Mouse (Mus musculus): ENCODE results near the gene Lrrc8c. TPM values are rescaled to one million over a fixed set of nuclear protein-coding genes. Genes with fewer than 3 reads are reported as not detected.

The Lrrc8c gene
- polyA plus RNA-seq, 1 experiment: 69.4 TPM

DNA sequence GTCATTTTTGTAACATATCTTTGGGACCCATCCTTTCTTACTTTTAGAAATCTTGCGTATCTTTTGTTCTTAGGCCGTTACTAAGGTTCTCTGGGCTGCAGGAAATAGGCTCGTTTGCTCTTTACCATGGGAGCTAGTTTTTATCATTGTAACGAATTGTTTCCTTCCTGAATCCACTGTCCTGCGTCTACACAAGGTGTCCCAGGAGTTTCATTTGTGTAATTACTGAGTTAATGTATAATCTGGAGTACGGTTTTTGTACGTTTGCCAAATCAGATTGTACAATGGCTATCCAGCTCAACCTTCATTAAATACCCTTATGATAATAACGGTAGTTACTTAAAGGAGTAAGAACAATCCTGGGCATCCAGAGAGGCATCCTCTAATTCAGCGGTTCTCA, 93.8 kb downstream of the Lrrc8c start:
- Histone ChIP-seq H3K27ac (ENCODE audit: control insufficient read depth, insufficient read depth, low read length) (no peak overlapping the region), H3K4me1 (replicated peaks; ENCODE audit: control insufficient read depth, insufficient read depth, low read length) (peaks cover 27% of the 10 kb centered on the region), H3K27me3 (ENCODE audit: control insufficient read depth, insufficient read depth, low read length) (no peaks in the 10 kb centered on the region), H3K4me3 (ENCODE audit: control insufficient read depth, insufficient read depth, low read length) (no peak overlapping the region), H3K36me3 (ENCODE audit: control insufficient read depth, insufficient read depth, low read length) (peaks cover 19% of the 10 kb centered on the region)
- no peak for DNase-seq
- 86% methylated on average over 9 of the region's 9 CpGs for WGBS
- no peak for TF ChIP-seq CTCF (IDR thresholded peaks at IDR 0.05; ENCODE audit: borderline replicate concordance, control insufficient read depth, extremely low read depth, insufficient read depth, low read length, poor library complexity)
- TF ChIP-seq POLR2A (IDR thresholded peaks at IDR 0.05; ENCODE audit: control insufficient read depth, extremely low read depth, insufficient read depth, low read length, poor library complexity): no peak

DNA sequence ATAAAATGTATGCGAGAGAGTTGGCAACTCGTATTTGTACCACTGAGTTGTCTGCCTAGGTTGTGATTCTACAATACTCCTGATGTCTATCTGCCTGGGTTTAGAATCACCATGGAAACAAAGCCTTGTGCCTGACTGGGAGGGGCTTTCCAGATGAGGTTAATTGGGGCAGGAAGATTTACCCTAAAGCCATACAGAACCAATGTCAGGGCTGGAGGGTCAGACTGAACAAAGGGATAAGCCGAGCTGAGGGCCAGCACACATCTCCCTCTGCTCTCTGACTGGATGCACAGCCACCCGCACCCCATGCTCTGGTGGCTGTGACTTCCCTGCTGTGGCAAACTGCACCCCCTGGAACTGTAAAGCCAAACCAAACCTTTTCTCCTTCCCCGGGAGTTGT, 94.8 kb downstream of the Lrrc8c start:
- Histone ChIP-seq H3K36me3 (ENCODE audit: control insufficient read depth, insufficient read depth, low read length) (peaks cover 10% of the 10 kb centered on the region; the same call in 1 of the 2 replicates), H3K27me3 (ENCODE audit: control insufficient read depth, insufficient read depth, low read length) (no peaks in the 10 kb centered on the region), H3K4me1 (replicated peaks; ENCODE audit: control insufficient read depth, insufficient read depth, low read length) (peaks cover 27% of the 10 kb centered on the region), H3K27ac (ENCODE audit: control insufficient read depth, insufficient read depth, low read length) (peak overlapping the region; percentile 2; the same call in 1 of the 2 replicates), H3K4me3 (ENCODE audit: control insufficient read depth, insufficient read depth, low read length) (no peak overlapping the region)
- 87% methylated on average over 5 of the region's 5 CpGs for WGBS
- no peak for DNase-seq
- TF ChIP-seq POLR2A (IDR thresholded peaks at IDR 0.05; ENCODE audit: control insufficient read depth, extremely low read depth, insufficient read depth, low read length, poor library complexity): no peak
- TF ChIP-seq CTCF (IDR thresholded peaks at IDR 0.05; ENCODE audit: borderline replicate concordance, control insufficient read depth, extremely low read depth, insufficient read depth, low read length, poor library complexity): no peak

DNA sequence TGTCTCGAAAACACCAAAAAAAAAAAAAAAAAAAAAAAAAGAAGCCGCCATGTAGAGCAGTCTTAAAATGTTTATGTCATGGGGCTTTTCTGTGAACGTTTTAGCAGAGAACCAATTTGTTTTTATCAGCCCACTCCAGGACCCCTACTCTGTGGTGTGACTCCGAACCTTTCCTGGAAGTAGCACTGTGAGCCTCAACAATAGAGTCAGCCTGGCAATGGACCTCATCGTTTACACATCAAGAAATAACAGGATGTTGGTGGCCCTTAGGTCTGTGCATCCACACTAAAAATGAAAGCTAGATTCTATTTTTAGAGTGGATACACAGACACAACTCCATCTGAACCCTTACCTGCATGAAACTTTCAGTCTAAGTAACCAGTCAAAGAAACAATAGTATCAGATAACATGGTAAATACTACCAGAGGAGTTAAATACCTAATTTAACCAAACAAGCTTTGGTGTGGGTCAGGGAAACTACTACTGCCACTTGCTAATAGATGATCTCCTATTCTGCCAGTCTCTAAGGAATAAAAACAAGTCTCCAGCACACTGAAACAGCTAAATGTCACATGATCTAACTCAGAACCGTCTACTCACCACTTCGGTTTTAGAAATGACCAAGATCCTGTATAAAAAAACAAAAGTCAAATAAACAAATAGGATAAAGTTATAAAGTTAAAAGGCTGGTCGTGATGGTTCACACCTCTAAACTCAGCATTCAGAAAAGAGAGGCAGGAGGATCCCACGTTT, 95.7 kb downstream of the Lrrc8c start:
- H3K27me3 ChIP-seq (ENCODE audit: control insufficient read depth, insufficient read depth, low read length): no peaks in the 10 kb centered on the region
- 55% methylated on average over 9 of the region's 9 CpGs for WGBS
- H3K36me3 ChIP-seq (ENCODE audit: control insufficient read depth, insufficient read depth, low read length): peaks cover 1% of the 10 kb centered on the region; the same call in 1 of the 2 replicates
- TF ChIP-seq POLR2A (IDR thresholded peaks at IDR 0.05; ENCODE audit: control insufficient read depth, extremely low read depth, insufficient read depth, low read length, poor library complexity) (no peak), CTCF (IDR thresholded peaks at IDR 0.05; ENCODE audit: borderline replicate concordance, control insufficient read depth, extremely low read depth, insufficient read depth, low read length, poor library complexity) (no peak)
- H3K4me3 ChIP-seq (ENCODE audit: control insufficient read depth, insufficient read depth, low read length): no peak overlapping the region
- no peak for DNase-seq
- H3K4me1 ChIP-seq (replicated peaks; ENCODE audit: control insufficient read depth, insufficient read depth, low read length): peaks cover 27% of the 10 kb centered on the region
- peak overlapping the region; percentile 18 for H3K27ac ChIP-seq (ENCODE audit: control insufficient read depth, insufficient read depth, low read length)

DNA sequence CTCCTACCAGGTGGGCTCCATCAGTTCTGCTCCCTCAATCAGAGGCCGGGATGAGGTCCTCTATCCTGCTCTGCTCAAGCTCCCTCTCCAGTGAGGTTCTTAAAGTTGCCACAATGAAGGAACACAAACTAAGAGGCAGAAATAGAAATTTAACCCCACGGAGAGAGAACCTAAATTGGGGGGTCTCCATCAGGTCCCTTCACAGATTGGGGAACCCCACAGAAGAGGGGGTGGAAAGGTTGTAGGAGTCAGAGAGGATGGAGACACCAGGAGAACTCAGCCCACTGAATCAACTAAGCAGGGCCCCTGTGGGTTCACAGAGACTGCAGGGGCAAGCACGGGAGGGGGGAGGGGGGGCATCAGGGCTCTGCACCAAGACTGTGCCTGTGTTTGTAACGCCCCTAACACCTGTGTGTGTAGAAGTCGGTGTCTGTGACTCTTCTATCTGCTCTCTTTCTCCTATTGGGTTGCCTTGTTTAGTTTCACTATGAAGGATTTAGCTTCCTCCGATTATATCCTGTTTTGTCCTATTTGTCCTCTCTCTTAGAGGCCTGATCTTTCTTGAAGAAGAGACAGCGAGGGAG, 96.8 kb downstream of the Lrrc8c start:
- Histone ChIP-seq H3K27me3 (ENCODE audit: control insufficient read depth, insufficient read depth, low read length) (no peaks in the 10 kb centered on the region), H3K4me1 (replicated peaks; ENCODE audit: control insufficient read depth, insufficient read depth, low read length) (peaks cover 27% of the 10 kb centered on the region), H3K4me3 (ENCODE audit: control insufficient read depth, insufficient read depth, low read length) (no peak overlapping the region), H3K36me3 (ENCODE audit: control insufficient read depth, insufficient read depth, low read length) (no peaks in the 10 kb centered on the region), H3K27ac (ENCODE audit: control insufficient read depth, insufficient read depth, low read length) (peak overlapping the region; percentile 96)
- TF ChIP-seq CTCF (IDR thresholded peaks at IDR 0.05; ENCODE audit: borderline replicate concordance, control insufficient read depth, extremely low read depth, insufficient read depth, low read length, poor library complexity): no peak
- TF ChIP-seq POLR2A (IDR thresholded peaks at IDR 0.05; ENCODE audit: control insufficient read depth, extremely low read depth, insufficient read depth, low read length, poor library complexity): no peak
- WGBS: 33% methylated on average over 7 of the region's 7 CpGs
- DNase-seq: peak; percentile 58

DNA sequence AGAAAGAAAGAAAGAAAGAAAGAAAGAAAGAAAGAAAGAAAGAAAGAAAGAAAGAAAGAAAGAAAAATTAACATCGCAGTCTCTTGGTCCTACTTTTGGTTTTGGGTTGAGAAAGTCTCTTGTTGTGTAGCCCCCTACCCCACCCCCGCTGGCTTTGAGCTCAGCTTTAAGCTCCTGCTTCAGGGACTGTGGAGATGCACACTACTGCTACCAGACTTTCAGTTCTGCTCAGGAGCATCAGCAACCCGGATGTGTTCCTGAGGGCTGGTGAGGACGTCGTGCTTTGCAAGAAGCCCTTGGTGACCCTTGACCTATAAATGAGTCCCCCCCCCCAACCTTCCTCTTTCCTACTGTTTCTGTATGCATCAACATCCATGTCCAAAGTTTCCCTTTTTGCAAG, 97.3 kb downstream of the Lrrc8c start:
- Histone ChIP-seq H3K27me3 (ENCODE audit: control insufficient read depth, insufficient read depth, low read length) (no peaks in the 10 kb centered on the region), H3K36me3 (ENCODE audit: control insufficient read depth, insufficient read depth, low read length) (no peaks in the 10 kb centered on the region), H3K27ac (ENCODE audit: control insufficient read depth, insufficient read depth, low read length) (peak overlapping the region; percentile 96), H3K4me1 (replicated peaks; ENCODE audit: control insufficient read depth, insufficient read depth, low read length) (peaks cover 27% of the 10 kb centered on the region), H3K4me3 (ENCODE audit: control insufficient read depth, insufficient read depth, low read length) (no peak overlapping the region)
- DNase-seq: peak; percentile 54
- 63% methylated on average over 5 of the region's 5 CpGs for WGBS
- TF ChIP-seq POLR2A (IDR thresholded peaks at IDR 0.05; ENCODE audit: control insufficient read depth, extremely low read depth, insufficient read depth, low read length, poor library complexity): no peak
- no peak for TF ChIP-seq CTCF (IDR thresholded peaks at IDR 0.05; ENCODE audit: borderline replicate concordance, control insufficient read depth, extremely low read depth, insufficient read depth, low read length, poor library complexity)

DNA sequence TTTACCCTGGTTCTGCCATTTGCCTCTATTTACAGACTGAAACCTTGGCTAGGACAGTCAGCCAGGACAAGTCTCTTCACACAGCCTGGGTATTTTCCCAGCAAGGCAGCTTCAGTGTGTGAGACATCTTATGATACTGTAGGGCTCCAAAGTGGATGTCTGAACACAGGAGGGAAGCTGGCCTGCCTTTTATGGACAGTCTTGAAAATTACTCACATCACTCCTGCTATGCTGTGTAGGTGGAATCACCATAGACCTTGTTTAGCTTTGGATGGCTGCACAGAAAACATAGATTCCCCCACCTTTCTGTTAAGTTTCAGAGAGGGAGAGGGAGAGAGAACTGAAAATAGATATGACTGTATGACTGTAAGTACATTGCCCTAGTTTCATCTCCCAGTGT, 99.3 kb downstream of the Lrrc8c start:
- H3K27ac ChIP-seq (ENCODE audit: control insufficient read depth, insufficient read depth, low read length): no peak overlapping the region
- H3K4me1 ChIP-seq (replicated peaks; ENCODE audit: control insufficient read depth, insufficient read depth, low read length): peaks cover 23% of the 10 kb centered on the region
- H3K4me3 ChIP-seq (ENCODE audit: control insufficient read depth, insufficient read depth, low read length): no peak overlapping the region
- TF ChIP-seq POLR2A (IDR thresholded peaks at IDR 0.05; ENCODE audit: control insufficient read depth, extremely low read depth, insufficient read depth, low read length, poor library complexity) (no peak), CTCF (IDR thresholded peaks at IDR 0.05; ENCODE audit: borderline replicate concordance, control insufficient read depth, extremely low read depth, insufficient read depth, low read length, poor library complexity) (no peak)
- no peak for DNase-seq
- H3K27me3 ChIP-seq (ENCODE audit: control insufficient read depth, insufficient read depth, low read length): no peaks in the 10 kb centered on the region
- no peaks in the 10 kb centered on the region for H3K36me3 ChIP-seq (ENCODE audit: control insufficient read depth, insufficient read depth, low read length)

Measured in thymus, adult 2 months (tissue).